Mouse (Mus musculus) layer of hippocampus, adult 11-12 months (tissue): ENCODE results near the gene Hbb-bt.
"Not testable (repeated sequence)": the region's sequence is repeated elsewhere in the genome, so short reads cannot be mapped to it uniquely, and the experiment has no call there.

Experiments used
- DNase-seq: peaks from one replicate; pipeline ENCODE4 v3.0.0; 2022; ENCODE audit warnings: low spot score

Hbb-bt gene

GRCm38 (mm10) chr7:103813766-103814165 lies at the start of gene Hbb-bt:
Gene Hbb-bt, minus strand, starts transcription at chr7:103813996.
- no peak for DNase-seq

GRCm38 (mm10) chr7:103861531-103861930 lies 47.7 kb upstream of the Hbb-bt start:
- DNase-seq = no peak

- DNase-seq = no peak
Observed at GRCm38 (mm10) chr7:103860855-103861254, 47.1 kb upstream of the Hbb-bt start.

GRCm38 (mm10) chr7:103859076-103859475 lies 45.3 kb upstream of the Hbb-bt start:
- no peak for DNase-seq

GRCm38 (mm10) chr7:103854669-103855068 lies 40.9 kb upstream of the Hbb-bt start:
- no peak for DNase-seq

GRCm38 (mm10) chr7:103853090-103853489 lies 39.3 kb upstream of the Hbb-bt start, which contains the start of gene Hbb-y:
Gene Hbb-y, minus strand, starts transcription at chr7:103853216.
- DNase-seq = no peak

DNA sequence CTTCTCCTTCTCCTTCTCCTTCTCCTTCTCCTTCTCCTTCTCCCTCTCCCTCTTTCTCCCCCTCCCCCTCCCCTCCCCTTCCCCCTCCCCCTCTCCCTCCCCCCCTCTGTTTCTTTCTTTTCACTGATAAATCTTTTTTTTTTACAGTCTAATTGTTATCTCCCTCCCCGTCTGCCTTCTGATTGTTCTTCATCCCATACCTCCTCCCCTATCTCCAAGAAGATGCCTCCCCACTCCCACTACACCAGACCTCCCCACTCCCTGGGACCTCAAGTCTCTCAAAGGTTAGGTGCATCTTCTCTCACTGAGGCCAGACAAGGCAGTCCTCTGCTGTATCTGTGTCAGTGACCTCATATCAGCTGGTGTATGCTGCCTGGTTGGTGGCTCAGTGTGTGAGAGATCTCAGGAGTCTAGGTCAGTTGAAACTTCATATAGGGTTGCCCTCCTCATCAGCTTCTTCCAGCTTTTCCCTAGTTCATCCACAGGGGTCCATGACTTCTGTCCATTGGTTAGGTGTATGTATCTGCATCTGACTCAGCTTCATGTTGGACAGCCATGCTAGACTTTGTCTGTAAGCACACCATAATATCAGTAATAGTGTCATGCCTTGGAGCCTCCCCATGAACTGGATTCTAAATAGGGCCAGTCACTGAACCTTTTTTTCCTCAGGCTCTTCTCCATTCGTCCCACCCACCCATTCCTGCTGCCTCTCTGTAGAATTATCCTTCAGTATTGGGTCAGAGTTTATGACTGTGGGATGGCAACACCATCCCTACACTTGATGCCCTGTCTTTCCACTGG lies 30.9 kb upstream of the Hbb-bt start:
- no peak for DNase-seq

- no peak for DNase-seq
Observed at GRCm38 (mm10) chr7:103843034-103843433, 29.2 kb upstream of the Hbb-bt start, which contains the start of gene Hbb-bh1. Gene Hbb-bh1, minus strand, starts transcription at chr7:103843164.

DNA sequence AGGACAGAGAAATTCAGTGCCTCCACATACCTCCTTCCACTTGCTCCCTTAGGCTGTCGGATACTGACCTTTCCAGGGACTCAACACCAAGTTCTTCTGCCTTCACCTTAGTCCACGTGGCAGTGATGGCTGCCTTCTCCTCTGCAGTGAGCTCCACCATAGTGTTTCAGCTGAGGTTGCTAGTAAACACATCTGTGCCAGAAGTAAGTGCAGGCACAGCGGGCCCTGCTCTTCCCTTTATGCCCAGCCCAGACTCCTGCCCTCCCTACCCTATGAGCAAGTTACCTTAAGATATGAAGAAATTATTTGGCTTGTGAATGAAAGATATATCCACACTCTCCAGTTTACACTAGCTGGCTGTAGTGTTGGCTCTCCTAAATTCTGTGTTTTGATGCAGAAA lies 26.5 kb upstream of the Hbb-bt start, which contains the start of gene Hbb-bh2:
Gene Hbb-bh2 (minus strand): TSS at position 253 of the 400 bp plus-strand sequence.
- no peak for DNase-seq

- no peak for DNase-seq
Observed at GRCm38 (mm10) chr7:103827808-103828207, 14.0 kb upstream of the Hbb-bt start, which contains the start of gene Hbb-bs. Gene Hbb-bs, minus strand, starts transcription at chr7:103828096.

DNA sequence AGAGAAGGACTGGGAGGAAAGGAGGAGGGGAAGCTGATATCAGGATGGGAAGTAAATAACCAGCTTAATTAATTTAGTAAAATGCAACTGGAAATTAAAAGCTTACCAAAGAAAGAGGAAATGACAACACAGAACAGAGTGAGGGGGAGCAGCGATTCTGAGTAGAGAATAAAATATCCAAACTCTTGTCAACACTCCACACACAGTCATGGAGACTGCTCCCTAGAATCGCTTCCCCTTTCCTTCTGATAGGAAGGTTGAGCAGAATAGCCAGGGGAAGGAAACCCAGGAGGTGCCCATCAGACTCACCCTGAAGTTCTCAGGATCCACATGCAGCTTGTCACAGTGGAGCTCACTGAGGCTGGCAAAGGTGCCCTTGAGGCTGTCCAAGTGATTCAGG lies 13.3 kb upstream of the Hbb-bt start:
- not testable (repeated sequence) for DNase-seq

GRCm38 (mm10) chr7:103826255-103826887 lies 12.6 kb upstream of the Hbb-bt start:
- no peak for DNase-seq

GRCm38 (mm10) chr7:103825536-103826254 lies 11.9 kb upstream of the Hbb-bt start:
- DNase-seq = no peak

DNA sequence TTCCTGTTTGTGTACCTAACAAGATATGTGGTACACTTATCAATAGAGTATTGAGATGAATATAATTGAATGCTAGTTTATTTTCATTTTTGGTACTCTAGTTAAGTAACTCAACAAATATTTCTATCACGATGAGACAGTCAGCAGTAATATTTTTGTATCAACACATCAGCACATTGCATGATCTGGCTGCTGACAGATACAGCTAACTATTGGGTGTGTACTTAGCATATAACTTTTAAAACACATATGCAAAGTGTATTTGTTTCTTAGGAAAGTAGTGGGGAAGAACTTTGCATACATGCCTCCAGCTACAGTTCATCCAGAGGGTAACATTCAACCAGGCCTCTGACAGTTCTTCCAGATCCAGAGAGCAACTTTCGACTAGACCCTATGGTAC lies 10.8 kb upstream of the Hbb-bt start:
- DNase-seq = no peak

DNA sequence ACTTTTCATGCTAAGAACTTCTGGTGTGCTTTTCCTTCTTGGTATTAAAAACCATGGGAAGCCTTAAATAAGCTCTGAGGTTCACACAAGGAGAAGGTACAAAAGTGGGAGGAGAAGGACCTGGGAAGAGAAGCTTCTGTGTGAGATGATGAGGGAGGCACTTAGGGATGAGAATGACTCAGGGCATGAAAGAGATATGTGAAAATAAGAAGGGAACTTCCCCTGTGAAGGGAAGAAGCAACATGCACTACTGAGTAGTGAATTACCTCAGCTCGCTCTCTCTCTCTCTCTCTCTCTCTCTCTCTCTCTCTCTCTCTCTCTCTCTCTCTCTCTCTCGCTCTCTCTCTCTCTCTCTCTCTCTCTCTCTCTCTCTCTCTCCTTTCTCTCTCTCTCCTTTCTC lies 1.3 kb upstream of the Hbb-bt start:
- DNase-seq = not testable (repeated sequence)

GRCm38 (mm10) chr7:103813152-103813551 lies 644 bp downstream of the Hbb-bt start:
- DNase-seq = not testable (repeated sequence)

GRCm38 (mm10) chr7:103812174-103812573 lies 1.6 kb downstream of the Hbb-bt start:
- no peak for DNase-seq

- DNase-seq = no peak
Observed at GRCm38 (mm10) chr7:103811223-103811845, 2.5 kb downstream of the Hbb-bt start.

DNA sequence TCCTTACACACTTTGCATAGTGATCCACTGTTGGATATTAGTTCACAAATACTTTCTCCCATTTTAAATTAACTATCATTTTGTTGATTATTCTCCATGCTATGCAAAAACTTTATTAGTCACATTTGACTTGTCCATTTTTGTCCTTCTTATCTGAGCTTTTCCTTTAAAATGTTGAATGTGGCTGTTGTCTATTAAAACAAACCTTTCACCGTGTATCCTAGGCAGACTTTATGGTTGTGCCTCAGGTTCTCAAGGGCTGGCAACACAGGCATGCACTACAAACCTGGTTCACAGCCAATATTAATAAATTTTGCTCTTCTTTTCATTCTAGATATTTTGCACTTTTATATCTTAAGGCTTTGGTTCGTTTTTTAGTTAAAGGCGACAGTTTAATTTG lies 3.0 kb downstream of the Hbb-bt start:
- DNase-seq = no peak

- no peak for DNase-seq
Observed at GRCm38 (mm10) chr7:103810296-103810695, 3.5 kb downstream of the Hbb-bt start.

- DNase-seq = no peak
Observed at GRCm38 (mm10) chr7:103809801-103810155, 4.0 kb downstream of the Hbb-bt start.
